Mouse (Mus musculus) bone marrow, adult 2 months (tissue): Measurements from ENCODE around the gene Zfp64.

Experiments used
- CTCF ChIP-seq: fragments of 200-500 bp; IDR thresholded peaks from 2 replicates; pipeline ENCODE4 v1.5.1; 2011; ENCODE audit warnings: low read length, control low read depth; ENCODE audit not compliant: control insufficient read depth, insufficient read depth
- POLR2A ChIP-seq: fragments of 200-500 bp; IDR thresholded peaks from 2 replicates; pipeline ENCODE4 v1.6.1; 2011; ENCODE audit warnings: low read depth, mild to moderate bottlenecking, control low read depth, low read length, borderline replicate concordance; ENCODE audit not compliant: control insufficient read depth

DNA sequence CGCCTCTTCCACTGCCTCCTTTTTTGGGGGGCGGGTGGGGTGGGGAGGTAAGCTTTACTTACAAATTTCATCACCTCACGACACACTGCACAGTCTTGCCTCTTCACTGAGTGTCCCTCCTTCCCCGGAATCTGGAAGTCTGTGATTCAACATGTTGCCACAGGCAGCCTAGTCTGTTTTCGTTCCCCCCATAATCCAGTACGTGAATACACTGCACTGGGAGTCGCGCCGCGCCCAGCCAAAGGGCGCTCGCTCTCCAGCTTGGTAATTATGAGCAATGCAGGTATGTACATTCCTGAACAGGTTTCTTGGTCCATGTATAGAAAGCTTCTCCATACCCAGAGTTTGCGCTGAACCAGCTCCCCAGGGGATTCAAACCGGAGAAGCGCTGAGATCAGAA, 35.4 kb downstream of the Zfp64 start:
- no peak for TF ChIP-seq CTCF
- no peak for TF ChIP-seq POLR2A
